Mouse (Mus musculus) forebrain, embryonic 15.5 days (tissue): ENCODE measurements around the gene Wwox. TPM values are rescaled to one million over a fixed set of nuclear protein-coding genes. Genes with fewer than 3 reads are reported as not detected.

Experiments
- ATAC-seq: fragments of 200-750 bp; cut with Nextera tagmentation; replicated peaks from 2 replicates; pipeline ENCODE4 v1.8.0; 2017; ENCODE audit warnings: mild to moderate bottlenecking, moderate TSS enrichment, moderate library complexity
- H3K27ac ChIP-seq: fragments of 300-500 bp; sonication (generic); replicated peaks from 2 replicates; pipeline ENCODE4 v1.5.1; 2015; ENCODE audit warnings: mild to moderate bottlenecking, inconsistent platforms
- H3K27me3 ChIP-seq: fragments of 300-500 bp; sonication (generic); 2 replicates; pipeline ENCODE4 v1.6.1; 2015; ENCODE audit warnings: inconsistent platforms
- H3K36me3 ChIP-seq: fragments of 300-500 bp; sonication (generic); 2 replicates; pipeline ENCODE4 v1.6.1; 2015; ENCODE audit warnings: mild to moderate bottlenecking, inconsistent platforms
- H3K4me1 ChIP-seq: fragments of 300-500 bp; sonication (generic); 2 replicates; pipeline ENCODE4 v1.6.1; 2015; ENCODE audit warnings: inconsistent platforms
- H3K4me2 ChIP-seq: fragments of 300-500 bp; sonication (generic); replicated peaks from 2 replicates; pipeline ENCODE4 v1.6.1; 2015; ENCODE audit warnings: mild to moderate bottlenecking, inconsistent platforms
- H3K4me3 ChIP-seq: fragments of 300-500 bp; sonication (generic); 2 replicates; pipeline ENCODE4 v1.5.1; 2015; ENCODE audit warnings: mild to moderate bottlenecking, inconsistent platforms
- H3K9ac ChIP-seq: fragments of 300-500 bp; sonication (generic); replicated peaks from 2 replicates; pipeline ENCODE4 v1.6.1; 2015; ENCODE audit warnings: mild to moderate bottlenecking, inconsistent platforms
- H3K9me3 ChIP-seq: fragments of 300-500 bp; sonication (generic); 2 replicates; pipeline ENCODE4 v1.6.1; 2016; ENCODE audit warnings: inconsistent platforms
- WGBS: fragments of 180-500 bp; shearing (Covaris S2); methylation state at CpG from one replicate; pipeline ENCODE4 v1.1.7; 2015; ENCODE audit warnings: mixed read lengths; 5-methylcytosine and 5-hydroxymethylcytosine counted together
- polyA plus RNA-seq: library from polyadenylated mRNA; unstranded; fragments of >200 nt; fragmentation: Nextera tagmentation; extraction: Ambion mirVana; gene quantifications from 2 replicates; pipeline ENCODE4 v1.2.1, GENCODE M21; 2015

Gene Wwox
- polyA plus RNA-seq, 1 experiment from 2014 or later, result 10.7 TPM

DNA sequence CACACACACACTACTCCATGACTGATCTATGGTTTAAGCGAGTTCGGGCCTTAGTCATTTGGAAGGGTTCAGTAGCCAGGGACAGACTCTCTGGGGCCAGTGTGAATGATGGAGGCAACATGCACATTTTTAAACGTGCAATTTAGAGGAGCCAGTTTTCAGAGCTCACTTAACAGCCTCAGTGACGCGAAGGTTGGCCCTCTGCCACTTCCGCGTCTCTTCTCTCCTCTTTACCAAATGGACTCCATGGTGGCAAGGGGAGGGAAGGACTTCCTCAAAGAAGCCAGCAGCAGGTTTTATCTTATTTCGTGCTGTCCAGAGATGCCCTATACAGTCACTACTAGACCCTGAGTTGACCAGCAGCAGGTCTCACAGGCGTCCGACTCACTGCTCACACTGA lies 547.5 kb downstream of the Wwox start:
- Histone ChIP-seq H3K9ac (no peak overlapping the region), H3K4me1 (no peaks in the 10 kb centered on the region), H3K27ac (no peak overlapping the region)

DNA sequence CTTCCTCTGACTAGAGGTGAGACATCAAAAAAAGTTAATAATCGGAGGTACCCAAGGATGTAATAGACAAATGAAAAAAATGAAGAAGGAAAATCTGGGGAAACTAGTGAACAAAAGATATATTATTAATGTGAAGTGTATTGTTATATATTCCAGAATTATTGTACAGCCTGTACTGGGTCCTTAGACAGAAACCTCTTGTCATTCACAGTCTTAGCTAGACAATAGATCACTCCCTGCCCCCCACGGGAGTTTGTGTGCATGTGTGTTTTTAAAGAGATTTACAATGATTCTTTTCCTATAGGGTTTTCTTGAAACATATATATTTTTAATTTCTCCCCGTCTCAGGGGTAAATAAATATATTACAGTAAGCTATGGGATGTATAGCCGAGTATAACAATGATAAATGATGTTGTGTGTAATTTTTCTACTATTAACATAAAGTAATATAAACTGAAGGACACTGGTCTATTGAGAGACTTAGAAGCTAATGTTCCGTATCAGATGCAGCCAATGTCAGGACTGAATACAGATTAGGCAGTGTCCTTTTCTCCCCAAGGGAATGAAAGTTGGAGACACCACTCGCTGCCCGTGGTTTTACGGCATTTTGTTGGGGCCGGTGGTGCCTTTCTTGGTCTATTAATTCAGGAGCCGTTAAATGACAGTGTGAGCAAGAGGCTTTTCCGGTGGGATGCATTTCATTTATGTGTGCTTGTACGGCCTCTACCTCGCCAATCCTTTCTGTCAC lies 551.6 kb downstream of the Wwox start:
- peaks cover 8% of the 10 kb centered on the region for H3K27me3 ChIP-seq
- no peaks in the 10 kb centered on the region for H3K9me3 ChIP-seq
- 27% methylated on average over 13 of the region's 13 CpGs for WGBS
- no peak for ATAC-seq
- H3K4me3 ChIP-seq, result no peak overlapping the region
- no peak overlapping the region for H3K9ac ChIP-seq
- no peaks in the 10 kb centered on the region for H3K4me1 ChIP-seq
- no peak overlapping the region for H3K4me2 ChIP-seq
- H3K36me3 ChIP-seq, result no peaks in the 10 kb centered on the region
- no peak overlapping the region for H3K27ac ChIP-seq

More for the DNA sequence above, 547.5 kb downstream of the Wwox start:
- Histone ChIP-seq H3K36me3 (no peaks in the 10 kb centered on the region), H3K4me3 (no peak overlapping the region), H3K4me2 (no peak overlapping the region), H3K27me3 (peaks cover 8% of the 10 kb centered on the region), H3K9me3 (no peaks in the 10 kb centered on the region)
- WGBS, result 81% methylated on average over 10 of the region's 10 CpGs
- ATAC-seq, result no peak

DNA sequence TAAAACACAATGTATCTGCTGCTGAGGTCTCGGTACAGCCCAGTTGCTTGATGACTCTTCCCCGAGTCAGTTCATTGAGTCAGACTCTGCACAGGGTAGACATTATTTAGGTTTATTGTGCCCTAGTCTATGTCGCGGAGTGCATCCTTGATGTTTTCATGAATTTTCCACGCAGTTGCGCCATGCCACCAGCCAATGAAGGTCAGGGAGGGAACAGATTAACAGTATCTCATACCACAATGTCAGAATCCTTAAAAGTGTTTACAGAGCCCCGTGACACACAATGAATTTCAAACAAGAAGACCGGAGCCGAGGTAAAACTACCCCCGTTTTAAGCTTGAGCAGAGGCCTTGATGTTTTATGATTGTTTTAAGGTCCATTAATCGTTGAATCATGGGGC lies 561.3 kb downstream of the Wwox start:
- Histone ChIP-seq H3K9me3 (no peaks in the 10 kb centered on the region), H3K4me3 (no peak overlapping the region), H3K9ac (no peak overlapping the region), H3K4me1 (no peaks in the 10 kb centered on the region), H3K4me2 (no peak overlapping the region), H3K27me3 (no peaks in the 10 kb centered on the region), H3K36me3 (no peaks in the 10 kb centered on the region), H3K27ac (no peak overlapping the region)
- ATAC-seq, result no peak
- 90% methylated on average over 11 of the region's 11 CpGs for WGBS

DNA sequence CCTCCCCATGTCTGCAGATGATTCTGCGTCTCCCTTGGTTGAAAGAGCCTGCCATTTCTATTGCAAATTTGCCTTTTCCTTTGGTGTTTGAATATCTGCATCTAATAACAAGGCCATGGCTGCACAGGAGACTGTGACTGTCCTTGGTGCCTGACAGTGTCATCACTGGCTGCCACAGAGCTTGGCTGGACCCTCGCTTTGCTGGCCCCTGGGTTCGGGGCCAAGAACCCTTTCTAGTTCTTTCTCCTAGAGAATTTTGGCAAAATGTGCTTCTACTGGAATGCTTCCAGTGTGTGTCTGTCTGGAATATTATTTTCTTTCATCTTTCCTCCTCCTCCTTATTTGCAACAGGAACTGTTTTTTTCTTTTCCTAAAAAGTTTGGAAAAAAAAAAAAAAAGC lies 565.6 kb downstream of the Wwox start:
- no peak overlapping the region for H3K27ac ChIP-seq
- WGBS, result 78% methylated on average over 3 of the region's 3 CpGs
- peaks cover 6% of the 10 kb centered on the region; the same call in 1 of the 2 replicates for H3K27me3 ChIP-seq
- H3K4me3 ChIP-seq, result no peak overlapping the region
- peaks cover 21% of the 10 kb centered on the region for H3K4me1 ChIP-seq
- no peak overlapping the region for H3K9ac ChIP-seq
- H3K4me2 ChIP-seq, result no peak overlapping the region
- no peak for ATAC-seq
- no peaks in the 10 kb centered on the region for H3K36me3 ChIP-seq
- no peaks in the 10 kb centered on the region for H3K9me3 ChIP-seq

DNA sequence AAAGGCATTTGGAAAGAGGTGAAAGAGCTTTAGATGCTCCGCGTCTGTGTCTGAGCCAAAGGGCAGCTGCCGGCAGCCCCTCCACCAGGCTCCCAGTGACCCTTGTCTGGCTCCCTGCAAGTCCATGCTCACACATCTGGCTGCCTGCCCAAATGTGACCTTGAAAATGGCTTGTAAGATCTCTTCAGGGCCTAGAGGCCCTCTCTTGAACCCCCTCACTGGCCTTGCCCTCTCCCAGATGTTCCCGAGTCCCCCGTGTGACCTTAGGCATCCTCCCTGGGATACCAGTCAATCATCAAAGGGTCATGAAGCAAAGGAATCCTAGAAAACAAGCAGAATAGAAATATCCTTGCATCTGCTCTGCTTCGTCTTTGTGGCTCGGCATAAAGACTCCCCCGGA lies 567.1 kb downstream of the Wwox start:
- Histone ChIP-seq H3K9ac (no peak overlapping the region), H3K27ac (no peak overlapping the region), H3K36me3 (no peaks in the 10 kb centered on the region), H3K4me2 (no peak overlapping the region), H3K27me3 (peaks cover 13% of the 10 kb centered on the region; the same call in 1 of the 2 replicates), H3K4me3 (no peak overlapping the region), H3K4me1 (peaks cover 21% of the 10 kb centered on the region), H3K9me3 (no peaks in the 10 kb centered on the region)
- 64% methylated on average over 8 of the region's 8 CpGs for WGBS
- no peak for ATAC-seq

DNA sequence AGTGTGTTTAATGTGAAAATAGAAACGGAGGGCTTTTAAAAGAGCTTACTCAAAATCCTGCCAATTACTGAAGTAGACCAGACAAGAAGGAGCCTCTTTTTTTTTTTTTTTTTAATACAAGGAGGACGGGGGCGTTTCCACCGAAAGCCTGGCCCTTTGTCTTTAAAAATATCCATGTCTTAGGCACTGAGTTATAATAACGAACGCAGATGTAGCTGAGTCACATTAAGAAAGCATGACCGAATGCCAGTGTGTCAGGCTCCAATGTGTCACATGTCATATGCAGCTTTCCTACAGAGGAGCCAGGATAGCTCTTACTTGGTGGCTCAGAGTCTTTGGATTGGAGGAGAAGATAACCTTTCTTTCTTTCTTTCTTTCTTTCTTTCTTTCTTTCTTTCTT lies 567.8 kb downstream of the Wwox start:
- 24% methylated on average over 7 of the region's 7 CpGs for WGBS
- ATAC-seq, result no peak

DNA sequence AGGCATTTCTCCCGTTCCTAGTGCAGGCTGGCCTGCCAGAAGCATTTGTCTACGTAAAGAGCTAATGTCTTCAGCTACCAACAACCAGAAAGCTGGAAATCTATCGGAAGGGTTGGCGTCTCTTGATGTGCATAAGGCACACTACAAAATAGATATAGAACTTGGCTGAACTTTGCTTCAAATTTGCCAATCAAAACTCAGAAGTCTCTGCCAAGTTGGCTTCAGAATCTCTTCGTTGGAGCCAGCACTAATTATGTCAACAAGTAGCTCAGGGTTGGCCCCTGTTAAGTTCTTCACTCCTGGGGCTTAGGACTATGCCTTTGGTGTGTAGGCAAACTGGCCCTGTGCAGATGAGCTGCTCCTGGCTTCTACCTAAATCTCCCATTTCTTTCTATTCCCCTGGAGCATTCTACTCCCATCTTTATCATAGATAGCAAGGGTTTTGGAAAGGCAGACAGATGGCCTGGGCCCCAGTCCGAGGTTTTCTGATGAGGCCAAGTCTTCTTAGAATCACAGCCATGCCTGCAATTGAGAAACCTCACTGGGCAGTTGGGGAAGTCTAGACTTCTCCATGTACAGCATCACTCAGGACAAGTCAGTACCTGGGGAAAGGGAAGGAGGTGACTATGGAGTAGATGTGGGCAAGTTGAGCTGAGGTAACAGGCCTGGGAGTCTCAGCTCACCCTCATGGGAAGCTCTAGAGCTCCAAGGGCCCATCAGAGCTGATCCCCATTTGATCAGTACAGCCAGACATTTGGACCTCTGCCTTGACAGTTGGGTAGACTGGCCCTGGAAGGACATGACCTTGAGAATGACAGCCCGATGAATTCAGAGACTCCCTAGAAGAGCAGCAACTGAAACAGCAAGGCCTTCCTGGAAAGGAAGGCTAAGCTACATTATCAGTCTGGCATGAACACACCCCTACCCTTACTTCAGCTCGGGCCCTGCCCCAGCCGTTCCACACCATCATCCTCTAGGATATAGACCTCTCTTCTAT lies 569.5 kb downstream of the Wwox start:
- Histone ChIP-seq H3K4me3 (no peak overlapping the region), H3K27me3 (peaks cover 28% of the 10 kb centered on the region; the same call in 1 of the 2 replicates), H3K27ac (no peak overlapping the region), H3K4me2 (no peak overlapping the region), H3K9ac (no peak overlapping the region), H3K9me3 (no peaks in the 10 kb centered on the region), H3K36me3 (no peaks in the 10 kb centered on the region), H3K4me1 (peaks cover 21% of the 10 kb centered on the region)
- ATAC-seq, result no peak
- WGBS, result 66% methylated on average over 9 of the region's 9 CpGs

More for the DNA sequence above, 567.8 kb downstream of the Wwox start:
- Histone ChIP-seq H3K27ac (no peak overlapping the region), H3K4me1 (peaks cover 21% of the 10 kb centered on the region), H3K4me3 (no peak overlapping the region), H3K9me3 (no peaks in the 10 kb centered on the region), H3K27me3 (peaks cover 19% of the 10 kb centered on the region; the same call in 1 of the 2 replicates), H3K4me2 (no peak overlapping the region), H3K9ac (no peak overlapping the region), H3K36me3 (no peaks in the 10 kb centered on the region)

DNA sequence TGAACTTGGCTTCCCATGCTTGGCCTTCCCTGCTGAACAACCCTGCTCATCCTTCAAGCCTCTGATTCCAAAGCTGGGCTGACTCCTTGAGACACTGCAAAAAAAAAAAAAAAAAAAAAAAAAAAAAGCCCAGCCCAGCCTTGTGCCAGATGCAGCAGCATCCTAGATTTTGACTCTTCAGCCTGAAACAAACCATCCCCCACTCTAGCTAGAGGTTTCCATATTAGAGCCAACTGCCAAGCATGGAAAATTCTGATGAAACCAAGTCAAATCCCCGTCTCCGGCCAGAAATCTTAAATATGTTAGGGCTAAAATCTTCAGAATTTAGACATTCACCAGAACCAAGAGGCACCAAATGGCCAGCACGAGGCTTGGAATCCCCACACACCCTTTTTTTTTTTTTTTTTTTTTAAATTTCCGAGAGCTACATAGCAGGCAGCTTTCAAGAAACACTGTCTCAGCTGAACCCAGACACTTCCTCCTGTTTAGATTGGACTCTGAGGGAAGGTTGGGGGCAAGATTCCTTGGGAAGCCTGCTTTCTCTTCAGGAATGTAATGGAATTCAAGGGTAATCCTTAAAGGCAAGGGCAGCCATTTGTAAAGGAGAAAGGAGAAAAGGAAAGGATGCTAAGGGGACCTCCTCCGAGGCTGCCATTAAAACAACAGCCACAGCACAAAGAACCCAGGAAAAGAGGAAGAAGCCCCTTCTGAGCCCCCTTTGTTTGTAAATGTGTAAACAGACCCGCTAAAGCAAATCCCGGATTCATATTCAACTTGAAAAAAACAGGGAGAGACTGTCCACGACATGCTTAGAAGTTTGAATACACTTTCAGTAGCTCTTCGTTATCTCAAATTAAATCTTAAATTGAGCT lies 570.7 kb downstream of the Wwox start:
- WGBS, result 20% methylated on average over 9 of the region's 9 CpGs
- H3K9ac ChIP-seq, result no peak overlapping the region
- H3K27me3 ChIP-seq, result peaks cover 28% of the 10 kb centered on the region; the same call in 1 of the 2 replicates
- no peaks in the 10 kb centered on the region for H3K9me3 ChIP-seq
- no peak overlapping the region for H3K4me3 ChIP-seq
- H3K4me1 ChIP-seq, result peaks cover 21% of the 10 kb centered on the region
- no peak for ATAC-seq
- no peak overlapping the region for H3K4me2 ChIP-seq
- no peaks in the 10 kb centered on the region for H3K36me3 ChIP-seq
- H3K27ac ChIP-seq, result no peak overlapping the region

DNA sequence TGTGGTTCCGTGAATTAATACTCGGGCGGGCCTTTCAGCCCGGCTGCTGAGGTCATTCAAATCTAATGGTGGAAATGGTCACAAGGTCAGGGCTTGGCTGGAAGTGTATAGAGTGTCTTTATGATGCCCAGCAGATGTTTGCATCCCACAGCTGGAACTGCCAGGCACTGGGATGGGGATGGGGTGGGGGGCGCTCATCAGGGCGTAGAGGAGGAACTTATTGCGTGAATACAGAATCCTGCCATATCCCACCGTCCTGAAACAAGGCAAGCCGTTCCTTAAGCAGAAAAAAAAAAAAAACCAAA lies 571.3 kb downstream of the Wwox start:
- 23% methylated on average over 9 of the region's 9 CpGs for WGBS
- ATAC-seq, result no peak
- Histone ChIP-seq H3K9me3 (no peaks in the 10 kb centered on the region), H3K4me1 (peaks cover 21% of the 10 kb centered on the region), H3K27ac (no peak overlapping the region), H3K9ac (no peak overlapping the region), H3K27me3 (peaks cover 28% of the 10 kb centered on the region; the same call in 1 of the 2 replicates), H3K36me3 (no peaks in the 10 kb centered on the region), H3K4me2 (no peak overlapping the region), H3K4me3 (no peak overlapping the region)

DNA sequence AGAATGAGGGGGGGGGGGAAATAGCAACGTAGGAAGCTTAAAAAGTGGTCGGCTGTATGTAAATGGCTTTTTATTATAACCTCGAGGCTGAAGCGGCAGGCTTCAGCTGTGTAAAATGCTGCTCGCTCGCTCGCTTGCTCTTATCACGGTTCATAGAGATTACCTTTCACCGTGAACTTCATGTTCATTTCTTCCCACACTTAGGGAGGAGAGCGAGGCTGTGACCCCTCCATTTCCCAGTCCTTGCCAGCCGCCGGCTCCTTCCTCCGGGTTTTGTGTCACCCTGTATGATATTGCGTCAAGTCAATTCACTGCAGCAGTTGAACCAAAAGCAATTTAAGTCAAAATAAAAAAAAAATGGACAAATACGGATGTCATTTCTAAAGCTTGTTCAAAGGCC lies 580.2 kb downstream of the Wwox start:
- Histone ChIP-seq H3K4me2 (no peak overlapping the region), H3K9ac (no peak overlapping the region), H3K27me3 (peaks cover 13% of the 10 kb centered on the region), H3K4me1 (no peaks in the 10 kb centered on the region), H3K4me3 (no peak overlapping the region), H3K27ac (no peak overlapping the region), H3K9me3 (no peaks in the 10 kb centered on the region), H3K36me3 (no peaks in the 10 kb centered on the region)
- WGBS, result 43% methylated on average over 15 of the region's 15 CpGs
- no peak for ATAC-seq

DNA sequence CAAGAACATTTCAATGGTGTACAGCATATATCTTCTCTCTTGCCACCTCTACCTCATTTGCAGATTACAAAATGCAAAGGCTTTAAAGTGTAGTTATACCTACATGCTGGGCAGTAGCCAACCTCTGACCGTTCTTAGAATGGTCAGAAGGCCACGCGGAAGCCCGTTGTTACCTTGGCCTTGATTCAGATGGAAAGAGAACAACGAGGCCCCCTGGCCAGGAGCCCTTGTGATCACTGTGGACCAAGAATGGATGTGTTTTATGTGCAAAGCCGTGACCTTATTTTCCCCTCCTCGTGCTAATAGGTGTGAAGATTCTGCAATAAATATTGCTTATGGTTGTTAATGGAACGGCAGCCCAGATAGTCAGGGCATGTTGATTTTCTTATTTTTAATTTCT lies 582.3 kb downstream of the Wwox start:
- Histone ChIP-seq H3K4me3 (no peak overlapping the region), H3K4me1 (no peaks in the 10 kb centered on the region), H3K27ac (no peak overlapping the region), H3K36me3 (no peaks in the 10 kb centered on the region), H3K9me3 (no peaks in the 10 kb centered on the region), H3K4me2 (no peak overlapping the region), H3K27me3 (peaks cover 13% of the 10 kb centered on the region), H3K9ac (no peak overlapping the region)
- ATAC-seq, result no peak
- WGBS, result 82% methylated on average over 8 of the region's 8 CpGs
